Mouse (Mus musculus) liver, adult 2 months (tissue): Measurements from ENCODE around the gene Snx27.

Experiments
- CTCF ChIP-seq: fragments of 200-500 bp; IDR thresholded peaks from 2 replicates; pipeline ENCODE4 v1.5.1; 2011; ENCODE audit warnings: low read depth, low read length, control low read depth
- POLR2A ChIP-seq: fragments of 200-500 bp; IDR thresholded peaks from 2 replicates; pipeline ENCODE4 v1.6.1; 2011; ENCODE audit warnings: low read length, control low read depth; ENCODE audit not compliant: insufficient read depth; ENCODE audit errors: extremely low read depth

GRCm38 (mm10) chr3:94477444-94477843 is 105.1 kb downstream of the Snx27 start:
- TF ChIP-seq CTCF (no peak), POLR2A (no peak)
